Mouse (Mus musculus) G1E (cell line): Measurements from ENCODE around the gene Card10. TPM values are rescaled to one million over a fixed set of nuclear protein-coding genes. Genes with fewer than 3 reads are reported as not detected.

ENCODE experiments used
- ATAC-seq: 2 replicates; pipeline ENCODE4 v1.8.0; 2016; ENCODE audit warnings: mild to moderate bottlenecking; ENCODE audit not compliant: insufficient number of reproducible peaks, poor library complexity, low FRiP score, severe bottlenecking; ENCODE audit errors: extremely low read depth
- DNase-seq: peaks from one replicate; pipeline ENCODE4 v3.0.0; 2012; ENCODE audit warnings: low spot score
- H3K27me3 ChIP-seq: 2 replicates; pipeline ENCODE4 v1.6.1; 2012; ENCODE audit warnings: mild to moderate bottlenecking, low read length, inconsistent platforms; ENCODE audit not compliant: insufficient read depth
- H3K36me3 ChIP-seq: replicated peaks from 2 replicates; pipeline ENCODE3; 2012; ENCODE audit warnings: mild to moderate bottlenecking, inconsistent platforms
- H3K4me1 ChIP-seq: 2 replicates; pipeline ENCODE4 v1.6.1; 2012; ENCODE audit warnings: low read depth, low read length, inconsistent platforms, mixed read lengths; ENCODE audit not compliant: insufficient read depth
- H3K4me3 ChIP-seq: 2 replicates; pipeline ENCODE4 v1.5.1; 2012; ENCODE audit warnings: low read depth, mild to moderate bottlenecking, inconsistent platforms, low read length, moderate library complexity, mixed read lengths
- H3K9me3 ChIP-seq: replicated peaks from 2 replicates; pipeline ENCODE4 v1.6.1; 2012; ENCODE audit warnings: inconsistent platforms
- CTCF ChIP-seq: IDR thresholded peaks from 2 replicates; pipeline ENCODE4 v1.5.1; 2012; ENCODE audit warnings: low read depth, low read length, inconsistent platforms, mixed read lengths
- GATA1 ChIP-seq: IDR thresholded peaks from 2 replicates; pipeline ENCODE4 v1.6.1; 2012; ENCODE audit warnings: borderline replicate concordance, low read length, inconsistent platforms, mixed read lengths
- GATA2 ChIP-seq: IDR thresholded peaks from 2 replicates; pipeline ENCODE4 v1.6.1; 2012; ENCODE audit warnings: low read depth, low read length, inconsistent platforms, borderline replicate concordance
- POLR2AphosphoS5 ChIP-seq: IDR thresholded peaks from 2 replicates; pipeline ENCODE4 v1.6.1; 2012; ENCODE audit warnings: low read depth, low read length, inconsistent platforms; ENCODE audit not compliant: insufficient replicate concordance
- TAL1 ChIP-seq: conservative IDR thresholded peaks from 2 replicates; pipeline ENCODE4 v1.6.1; 2012; ENCODE audit warnings: low read depth, low read length, inconsistent platforms, mixed read lengths
- polyA plus RNA-seq: library from polyadenylated mRNA; stranded (reverse); fragments of >175 nt; gene quantifications from 2 replicates; pipeline ENCODE4 v1.2.3, GENCODE M21; 2012
- total RNA-seq, 2 experiments: library from RNA; stranded (forward) in 1 of 2; stranded (reverse) in 1 of 2; fragments of 200-1000 nt in 1 of 2; fragments of >200 nt in 1 of 2; fragmentation: Nextera tagmentation in 1 of 2; gene quantifications; 2 replicates each; pipeline ENCODE4 v1.2.3; 2014 to 2017

The Card10 gene
- total and polyA plus RNA-seq, 3 experiments: not detected

DNA sequence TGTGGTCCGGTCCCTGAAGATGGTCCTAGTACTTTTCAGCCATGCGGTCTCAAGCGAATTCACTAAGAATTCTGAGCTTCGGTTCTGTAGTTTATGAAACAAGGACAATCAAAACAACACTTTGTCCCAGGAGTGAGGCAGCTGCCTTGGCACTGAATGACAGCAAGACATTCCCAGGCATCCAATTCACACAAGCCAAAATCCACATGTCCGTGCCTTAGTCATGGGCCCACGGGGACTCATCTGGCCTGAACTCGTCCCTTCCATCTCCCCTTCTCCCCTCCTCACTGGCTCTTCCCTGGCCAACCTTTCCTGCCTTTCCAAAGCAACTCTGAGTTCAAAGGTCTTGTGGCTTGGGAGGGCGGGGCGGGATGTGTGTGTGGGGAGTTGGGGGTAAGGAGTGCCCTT is 16.4 kb downstream of the Card10 start:
- ATAC-seq: no peak
- no peak for DNase-seq
- no peaks in the 10 kb centered on the region for H3K36me3 ChIP-seq
- TF ChIP-seq TAL1: no peak
- TF ChIP-seq POLR2AphosphoS5: no peak
- no peak for TF ChIP-seq CTCF
- TF ChIP-seq GATA1: no peak
- H3K27me3 ChIP-seq: peaks cover 5% of the 10 kb centered on the region; the same call in 1 of the 2 replicates
- H3K4me1 ChIP-seq: no peaks in the 10 kb centered on the region
- H3K4me3 ChIP-seq: no peak overlapping the region
- no peaks in the 10 kb centered on the region for H3K9me3 ChIP-seq

DNA sequence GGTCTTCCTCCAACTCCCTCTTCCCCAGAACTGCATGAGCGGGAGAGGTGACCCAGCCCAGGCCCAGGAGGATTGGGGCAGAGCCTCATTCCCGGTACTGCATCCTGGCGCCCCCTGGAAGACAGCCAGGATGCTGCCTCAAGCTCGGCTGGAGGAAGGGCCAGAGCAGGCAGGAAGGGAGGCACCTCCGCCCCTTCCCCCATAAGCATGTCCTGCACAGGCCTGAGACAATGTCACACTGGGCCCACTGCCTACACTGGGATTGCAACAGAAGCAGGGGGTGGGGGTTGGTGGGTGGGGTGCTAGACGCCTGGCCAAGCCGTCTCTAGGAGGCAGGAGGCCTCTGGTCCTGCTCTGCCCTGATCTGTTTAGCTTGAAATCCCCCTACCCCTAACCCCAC is 16.9 kb downstream of the Card10 start:
- no peaks in the 10 kb centered on the region for H3K36me3 ChIP-seq
- ATAC-seq: no peak
- TF ChIP-seq GATA1 (no peak), POLR2AphosphoS5 (no peak), TAL1 (no peak), GATA2 (no peak), CTCF (no peak)
- peaks cover 5% of the 10 kb centered on the region; the same call in 1 of the 2 replicates for H3K27me3 ChIP-seq
- no peak for DNase-seq
- H3K4me3 ChIP-seq: no peak overlapping the region
- H3K4me1 ChIP-seq: no peaks in the 10 kb centered on the region
- H3K9me3 ChIP-seq: no peaks in the 10 kb centered on the region

DNA sequence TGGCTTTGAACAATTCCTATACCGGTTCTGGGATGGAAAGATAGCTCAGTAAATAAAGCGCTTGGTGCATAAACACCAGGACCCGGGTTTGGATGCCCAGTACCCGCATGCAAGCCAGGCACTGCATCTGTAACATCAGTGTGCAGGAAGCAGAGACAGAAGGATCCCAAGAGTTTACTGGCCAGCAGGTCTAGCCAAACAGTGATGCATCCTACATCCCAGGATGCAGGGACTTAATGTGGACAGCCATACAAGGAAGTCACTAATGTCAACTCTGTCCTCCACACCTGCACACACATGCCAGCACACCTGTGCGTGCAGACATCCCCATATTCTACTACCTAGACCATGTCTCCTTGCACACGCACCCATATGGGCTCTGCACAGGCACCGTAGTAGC is 17.6 kb downstream of the Card10 start:
- H3K27me3 ChIP-seq: peaks cover 5% of the 10 kb centered on the region; the same call in 1 of the 2 replicates
- TF ChIP-seq CTCF (no peak), TAL1 (no peak), POLR2AphosphoS5 (no peak), GATA2 (no peak), GATA1 (no peak)
- no peak for ATAC-seq

DNA sequence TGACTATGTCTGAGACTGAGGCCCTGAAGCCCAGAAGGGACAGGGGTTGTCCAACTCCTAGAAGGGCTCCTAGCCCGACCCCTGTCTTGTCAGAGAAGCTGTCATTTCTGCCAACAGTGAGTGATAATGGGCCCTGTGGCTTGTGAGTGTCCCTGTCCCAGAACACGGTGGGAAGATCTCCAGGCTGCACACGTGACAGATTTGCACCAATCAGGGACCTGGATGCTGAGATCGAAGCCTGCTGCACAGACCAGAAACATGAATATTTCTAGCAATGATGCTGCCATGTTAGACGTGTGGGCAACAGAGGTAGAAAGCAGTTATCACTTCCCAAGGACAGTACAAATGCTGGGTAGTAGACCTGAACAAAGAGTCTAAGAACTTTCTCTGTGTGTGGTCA is 18.3 kb downstream of the Card10 start:
- Histone ChIP-seq H3K9me3 (no peaks in the 10 kb centered on the region), H3K4me3 (no peak overlapping the region), H3K27me3 (peaks cover 5% of the 10 kb centered on the region; the same call in 1 of the 2 replicates), H3K36me3 (no peaks in the 10 kb centered on the region), H3K4me1 (no peaks in the 10 kb centered on the region)
- no peak for TF ChIP-seq TAL1
- TF ChIP-seq CTCF: no peak
- no peak for TF ChIP-seq GATA2
- TF ChIP-seq POLR2AphosphoS5: no peak
- TF ChIP-seq GATA1: no peak
- DNase-seq (no peak), ATAC-seq (no peak)

More for the DNA sequence above, 17.6 kb downstream of the Card10 start:
- no peaks in the 10 kb centered on the region for H3K36me3 ChIP-seq
- no peak for DNase-seq
- no peak overlapping the region for H3K4me3 ChIP-seq
- no peaks in the 10 kb centered on the region for H3K4me1 ChIP-seq
- no peaks in the 10 kb centered on the region for H3K9me3 ChIP-seq

DNA sequence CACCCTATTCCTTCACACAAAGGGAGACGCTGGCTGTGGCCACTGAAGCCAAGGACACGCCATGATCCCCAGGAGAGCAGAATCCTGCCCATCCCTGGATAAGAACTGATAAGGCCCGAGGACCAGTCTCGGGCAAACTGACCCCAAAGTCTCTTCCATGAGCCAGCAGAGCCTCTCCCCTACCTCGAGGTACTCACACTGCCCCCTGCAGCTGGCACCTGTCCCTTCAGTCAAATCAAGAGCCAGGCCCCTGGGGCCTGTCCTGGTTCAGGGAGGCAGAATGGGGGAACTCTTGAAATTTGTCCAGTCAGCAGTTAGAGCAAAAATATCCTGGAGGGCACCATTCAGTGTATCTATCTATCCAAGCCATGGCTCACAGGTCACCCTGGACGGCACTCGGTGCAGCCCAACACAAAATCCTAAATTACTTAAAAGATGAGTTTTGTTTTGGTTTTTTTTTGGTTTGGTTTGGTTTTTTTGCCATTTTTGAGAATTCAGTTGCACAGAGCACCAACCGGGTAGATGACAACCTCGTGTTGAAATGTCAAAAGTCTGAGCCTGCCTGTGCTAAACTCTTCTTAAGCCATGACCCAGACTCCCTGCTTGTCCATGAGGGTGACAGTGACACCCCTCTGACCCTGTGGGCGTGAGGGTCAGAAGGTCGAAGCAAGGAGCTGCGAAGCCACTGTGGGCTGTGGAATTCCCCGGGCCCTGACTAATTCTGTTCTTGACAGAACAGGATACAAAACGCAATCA is 20.3 kb downstream of the Card10 start:
- Histone ChIP-seq H3K27me3 (peaks cover 9% of the 10 kb centered on the region; the same call in 1 of the 2 replicates), H3K4me1 (no peaks in the 10 kb centered on the region), H3K36me3 (no peaks in the 10 kb centered on the region), H3K9me3 (no peaks in the 10 kb centered on the region), H3K4me3 (no peak overlapping the region)
- TF ChIP-seq POLR2AphosphoS5 (no peak), TAL1 (no peak), GATA1 (no peak), CTCF (no peak), GATA2 (no peak)
- no peak for ATAC-seq
- no peak for DNase-seq

DNA sequence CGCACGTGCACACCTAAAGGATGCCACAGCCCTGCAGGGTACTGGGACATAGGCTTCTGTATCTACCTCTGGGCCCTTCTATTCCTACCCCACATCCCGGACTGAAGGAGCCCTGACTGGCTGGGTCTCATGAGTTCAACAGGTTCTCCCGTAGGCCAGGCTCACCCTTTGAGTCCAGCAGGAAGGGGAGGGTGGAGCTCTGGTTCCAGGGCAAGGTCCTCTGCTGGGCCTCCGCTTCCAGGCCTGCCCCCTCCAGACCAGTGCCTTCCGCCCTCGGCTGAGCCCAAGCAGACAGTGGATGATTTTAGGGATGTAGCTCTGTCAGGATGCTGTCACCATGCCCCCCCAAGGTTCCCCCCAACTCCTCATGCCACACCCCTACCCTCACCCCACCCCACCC is 21.9 kb downstream of the Card10 start:
- ATAC-seq: no peak
- Histone ChIP-seq H3K9me3 (peaks cover 5% of the 10 kb centered on the region; the same call in 1 of the 2 replicates), H3K4me3 (no peak overlapping the region), H3K4me1 (no peaks in the 10 kb centered on the region), H3K27me3 (peaks cover 8% of the 10 kb centered on the region; the same call in 1 of the 2 replicates), H3K36me3 (no peaks in the 10 kb centered on the region)
- no peak for DNase-seq
- TF ChIP-seq POLR2AphosphoS5: no peak
- TF ChIP-seq GATA2: no peak
- TF ChIP-seq GATA1: no peak
